Mouse (Mus musculus): ENCODE measurements around the gene Dnaaf5. TPM values are rescaled to one million over a fixed set of nuclear protein-coding genes. Genes with fewer than 3 reads are reported as not detected.

Gene Dnaaf5
- polyA plus RNA-seq, 1 experiment from 2014 or later = 9.8 TPM

GRCm38 (mm10) chr5:139141326-139141725 is 8.7 kb upstream of the Dnaaf5 start:
- WGBS = 38% methylated on average over 5 of the region's 5 CpGs
- Histone ChIP-seq H3K27me3 (replicated peaks) (no peaks in the 10 kb centered on the region), H3K9ac (no peak overlapping the region), H3K27ac (ENCODE audit: poor library complexity, severe bottlenecking) (no peak overlapping the region), H3K9me3 (replicated peaks) (0 out of 2 replicates have a peak, but pooled peaks cover 3% of the 10 kb centered on the region), H3K4me1 (replicated peaks) (peaks cover 9% of the 10 kb centered on the region), H3K4me2 (peak overlapping the region; percentile 37), H3K4me3 (no peak overlapping the region), H3K36me3 (no peaks in the 10 kb centered on the region; the same call in 1 of the 2 replicates)
- no peak for ATAC-seq (ENCODE audit: insufficient number of reproducible peaks, low FRiP score)

GRCm38 (mm10) chr5:139143890-139144289 is 6.1 kb upstream of the Dnaaf5 start:
- H3K36me3 ChIP-seq = no peaks in the 10 kb centered on the region; the same call in 1 of the 2 replicates
- no peak overlapping the region for H3K27ac ChIP-seq (ENCODE audit: poor library complexity, severe bottlenecking)
- H3K4me2 ChIP-seq = no peak overlapping the region
- 0 out of 2 replicates have a peak, but pooled peaks cover 3% of the 10 kb centered on the region for H3K9me3 ChIP-seq (replicated peaks)
- no peak overlapping the region for H3K9ac ChIP-seq
- no peak overlapping the region for H3K4me3 ChIP-seq
- H3K27me3 ChIP-seq (replicated peaks) = no peaks in the 10 kb centered on the region
- no peak for ATAC-seq (ENCODE audit: insufficient number of reproducible peaks, low FRiP score)
- 78% methylated on average over 3 of the region's 3 CpGs for WGBS
- H3K4me1 ChIP-seq (replicated peaks) = peaks cover 13% of the 10 kb centered on the region

- Histone ChIP-seq H3K9ac (no peak overlapping the region), H3K27me3 (replicated peaks) (no peaks in the 10 kb centered on the region), H3K4me3 (no peak overlapping the region), H3K9me3 (replicated peaks) (0 out of 2 replicates have a peak, but pooled peaks cover 3% of the 10 kb centered on the region), H3K27ac (ENCODE audit: poor library complexity, severe bottlenecking) (no peak overlapping the region), H3K4me2 (no peak overlapping the region), H3K4me1 (replicated peaks) (peaks cover 16% of the 10 kb centered on the region), H3K36me3 (no peaks in the 10 kb centered on the region; the same call in 1 of the 2 replicates)
- WGBS = 88% methylated on average over 4 of the region's 4 CpGs
- ATAC-seq (ENCODE audit: insufficient number of reproducible peaks, low FRiP score) = no peak
Measured at GRCm38 (mm10) chr5:139145726-139146125, 4.3 kb upstream of the Dnaaf5 start.

- no peak overlapping the region for H3K9ac ChIP-seq
- no peak for ATAC-seq (ENCODE audit: insufficient number of reproducible peaks, low FRiP score)
- H3K36me3 ChIP-seq = no peaks in the 10 kb centered on the region; the same call in 1 of the 2 replicates
- H3K9me3 ChIP-seq (replicated peaks) = 0 out of 2 replicates have a peak, but pooled peaks cover 3% of the 10 kb centered on the region
- H3K4me2 ChIP-seq = no peak overlapping the region
- no peaks in the 10 kb centered on the region for H3K27me3 ChIP-seq (replicated peaks)
- peak overlapping the region; percentile 24; the same call in 1 of the 2 replicates for H3K27ac ChIP-seq (ENCODE audit: poor library complexity, severe bottlenecking)
- no peak overlapping the region for H3K4me3 ChIP-seq
- 78% methylated on average over 11 of the region's 11 CpGs for WGBS
- peaks cover 18% of the 10 kb centered on the region for H3K4me1 ChIP-seq (replicated peaks)
Measured at GRCm38 (mm10) chr5:139146476-139147075, 3.4 kb upstream of the Dnaaf5 start.

- Histone ChIP-seq H3K27ac (ENCODE audit: poor library complexity, severe bottlenecking) (no peak overlapping the region), H3K9me3 (replicated peaks) (0 out of 2 replicates have a peak, but pooled peaks cover 3% of the 10 kb centered on the region), H3K4me2 (no peak overlapping the region), H3K27me3 (replicated peaks) (no peaks in the 10 kb centered on the region), H3K4me1 (replicated peaks) (peaks cover 21% of the 10 kb centered on the region), H3K9ac (no peak overlapping the region), H3K4me3 (no peak overlapping the region), H3K36me3 (peaks cover 7% of the 10 kb centered on the region)
- no peak for ATAC-seq (ENCODE audit: insufficient number of reproducible peaks, low FRiP score)
- WGBS = 89% methylated on average over 14 of the region's 14 CpGs
Measured at GRCm38 (mm10) chr5:139147178-139148078, 2.6 kb upstream of the Dnaaf5 start.

GRCm38 (mm10) chr5:139149006-139149672 is 884 bp upstream of the Dnaaf5 start:
- Histone ChIP-seq H3K4me3 (peak overlapping the region; percentile 90), H3K36me3 (peaks cover 24% of the 10 kb centered on the region), H3K9ac (peak overlapping the region; percentile 46; the same call in 1 of the 2 replicates), H3K27me3 (replicated peaks) (no peaks in the 10 kb centered on the region), H3K4me2 (peak overlapping the region; percentile 95), H3K4me1 (replicated peaks) (peaks cover 21% of the 10 kb centered on the region), H3K27ac (ENCODE audit: poor library complexity, severe bottlenecking) (peak overlapping the region; percentile 72; the same call in 1 of the 2 replicates), H3K9me3 (replicated peaks) (0 out of 2 replicates have a peak, but pooled peaks cover 3% of the 10 kb centered on the region)
- WGBS = 26% methylated on average over 11 of the region's 11 CpGs
- peak; percentile 62 for ATAC-seq (ENCODE audit: insufficient number of reproducible peaks, low FRiP score)

GRCm38 (mm10) chr5:139150603-139151031 is 594 bp downstream of the Dnaaf5 start:
- no peaks in the 10 kb centered on the region for H3K27me3 ChIP-seq (replicated peaks)
- H3K36me3 ChIP-seq = peaks cover 39% of the 10 kb centered on the region
- H3K4me3 ChIP-seq = peak overlapping the region; percentile 90
- ATAC-seq (ENCODE audit: insufficient number of reproducible peaks, low FRiP score) = peak; percentile 9
- peak overlapping the region; percentile 95 for H3K4me2 ChIP-seq
- H3K9me3 ChIP-seq (replicated peaks) = no peaks in the 10 kb centered on the region
- H3K4me1 ChIP-seq (replicated peaks) = peaks cover 21% of the 10 kb centered on the region
- peak overlapping the region; percentile 40; the same call in 1 of the 2 replicates for H3K27ac ChIP-seq (ENCODE audit: poor library complexity, severe bottlenecking)
- 0% methylated on average over 45 of the region's 45 CpGs for WGBS
- peak overlapping the region; percentile 89 for H3K9ac ChIP-seq

- Histone ChIP-seq H3K9ac (no peak overlapping the region), H3K4me1 (replicated peaks) (no peaks in the 10 kb centered on the region), H3K27ac (ENCODE audit: poor library complexity, severe bottlenecking) (no peak overlapping the region), H3K36me3 (peaks cover 55% of the 10 kb centered on the region), H3K4me3 (no peak overlapping the region), H3K4me2 (no peak overlapping the region), H3K9me3 (replicated peaks) (no peaks in the 10 kb centered on the region), H3K27me3 (replicated peaks) (no peaks in the 10 kb centered on the region)
- 85% methylated on average over 8 of the region's 8 CpGs for WGBS
- no peak for ATAC-seq (ENCODE audit: insufficient number of reproducible peaks, low FRiP score)
Measured at GRCm38 (mm10) chr5:139160899-139161298, 10.9 kb downstream of the Dnaaf5 start.

GRCm38 (mm10) chr5:139161632-139162031 is 11.6 kb downstream of the Dnaaf5 start:
- Histone ChIP-seq H3K36me3 (peaks cover 51% of the 10 kb centered on the region), H3K4me3 (no peak overlapping the region), H3K4me1 (replicated peaks) (peaks cover 2% of the 10 kb centered on the region), H3K27me3 (replicated peaks) (no peaks in the 10 kb centered on the region), H3K9me3 (replicated peaks) (no peaks in the 10 kb centered on the region), H3K27ac (ENCODE audit: poor library complexity, severe bottlenecking) (no peak overlapping the region), H3K4me2 (no peak overlapping the region), H3K9ac (no peak overlapping the region)
- ATAC-seq (ENCODE audit: insufficient number of reproducible peaks, low FRiP score) = no peak
- WGBS = 81% methylated on average over 10 of the region's 10 CpGs

- H3K4me2 ChIP-seq = no peak overlapping the region
- 56% methylated on average over 6 of the region's 6 CpGs for WGBS
- no peak overlapping the region for H3K27ac ChIP-seq (ENCODE audit: poor library complexity, severe bottlenecking)
- ATAC-seq (ENCODE audit: insufficient number of reproducible peaks, low FRiP score) = no peak
- H3K9ac ChIP-seq = no peak overlapping the region
- H3K27me3 ChIP-seq (replicated peaks) = no peaks in the 10 kb centered on the region
- peaks cover 68% of the 10 kb centered on the region for H3K36me3 ChIP-seq
- H3K4me3 ChIP-seq = no peak overlapping the region
- no peaks in the 10 kb centered on the region for H3K9me3 ChIP-seq (replicated peaks)
- peaks cover 8% of the 10 kb centered on the region for H3K4me1 ChIP-seq (replicated peaks)
Measured at GRCm38 (mm10) chr5:139166781-139167361, 16.8 kb downstream of the Dnaaf5 start.

All from heart, embryonic 12.5 days (tissue).